Mouse (Mus musculus) c-Kit-positive CD71-positive TER-119-positive erythroid progenitor cells, embryonic 14.5 days (primary cell): ENCODE measurements around the gene Prmt6.

Experiments used
- DNase-seq: peaks from one replicate; pipeline ENCODE4 v3.0.0-alpha.2; 2013; ENCODE audit warnings: low spot score

Prmt6 gene

DNA sequence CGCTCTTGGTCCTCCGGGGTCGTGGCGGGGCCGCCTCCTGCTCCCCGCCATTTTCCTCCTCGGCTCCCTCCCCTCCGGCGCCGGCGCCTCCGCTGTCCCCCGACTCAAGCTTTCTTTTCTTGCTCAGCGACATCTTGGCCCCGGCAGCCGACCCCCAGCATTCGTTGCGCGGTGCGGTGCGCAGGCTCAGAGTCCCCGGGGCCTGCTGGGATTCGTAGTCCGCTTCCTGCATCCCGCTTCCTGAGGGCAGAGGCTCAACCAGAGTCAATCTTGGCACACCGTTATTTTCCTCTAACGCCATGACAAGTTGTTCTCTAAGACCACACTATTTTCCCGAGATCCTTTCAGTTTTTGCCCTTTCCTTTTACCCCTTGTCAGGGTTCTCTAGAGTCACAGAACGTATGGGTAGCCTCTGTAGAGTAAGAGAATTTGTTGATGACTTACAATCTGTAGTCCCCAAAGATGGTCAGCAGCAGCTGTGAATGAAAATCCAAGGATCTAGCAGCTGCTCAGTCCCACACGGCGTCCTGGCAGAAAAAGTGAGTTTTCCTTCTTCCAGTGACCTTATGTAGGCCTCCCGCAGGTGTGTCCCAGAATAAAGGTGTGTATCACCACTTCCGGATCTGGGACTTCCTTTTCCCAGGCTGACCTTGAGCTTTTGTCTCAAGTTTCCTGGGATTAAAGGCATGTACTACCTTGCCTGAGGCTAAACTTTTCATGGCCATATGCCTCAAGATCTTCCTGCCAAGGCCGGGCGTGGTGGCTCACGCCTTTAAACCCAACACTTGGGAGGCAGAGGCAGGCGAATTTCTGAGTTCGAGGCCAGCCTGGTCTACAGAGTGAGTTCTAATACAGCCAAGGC lies at the start of gene Prmt6:
TSS of gene Prmt6 (minus strand) at position 160 of the 862 bp plus-strand sequence.
- DNase-seq = peak; percentile 68

- no peak for DNase-seq
These were observed 39.8 kb upstream of the Prmt6 start for GRCm38 (mm10) chr3:110290485-110291045.

GRCm38 (mm10) chr3:110282651-110283050 lies 31.9 kb upstream of the Prmt6 start:
- DNase-seq = no peak

DNA sequence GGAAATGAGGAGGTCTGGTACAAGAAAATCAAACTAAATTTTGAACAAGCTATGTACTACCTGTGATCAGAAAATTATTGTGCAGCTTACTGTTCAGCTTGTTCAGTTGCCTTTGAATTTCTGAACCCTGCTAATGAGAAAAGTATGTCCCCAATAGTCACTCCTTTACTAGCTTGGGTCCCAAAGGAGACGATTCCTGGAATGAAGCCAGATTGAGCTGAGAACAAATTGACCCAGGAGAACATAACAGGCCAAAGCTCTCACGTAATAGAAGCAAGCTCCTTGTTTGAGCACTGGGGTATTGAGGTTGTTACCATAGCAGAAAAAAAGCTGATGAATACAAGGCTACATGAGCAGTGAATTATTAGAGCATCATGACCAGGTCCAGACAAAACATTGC lies 17.0 kb upstream of the Prmt6 start:
- DNase-seq = no peak

DNA sequence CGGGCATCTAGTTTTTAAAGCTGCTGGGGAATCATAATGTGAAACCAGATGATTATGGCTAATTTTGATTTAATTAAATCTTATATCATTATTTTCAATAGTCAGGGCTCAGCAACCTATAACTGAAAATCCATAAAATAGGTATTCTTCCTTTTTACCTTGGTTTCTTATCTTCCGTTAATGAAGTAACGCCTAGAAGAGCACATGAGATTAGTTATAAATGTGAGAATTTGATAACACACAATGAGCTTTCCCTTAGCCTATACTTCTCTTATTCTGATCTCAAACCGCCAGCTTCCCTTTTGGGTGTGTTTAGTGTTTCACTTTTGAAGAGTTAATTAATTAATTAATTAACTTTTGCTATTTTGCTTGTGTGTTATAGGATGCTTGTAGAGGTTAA lies 2.3 kb upstream of the Prmt6 start:
- no peak for DNase-seq

DNA sequence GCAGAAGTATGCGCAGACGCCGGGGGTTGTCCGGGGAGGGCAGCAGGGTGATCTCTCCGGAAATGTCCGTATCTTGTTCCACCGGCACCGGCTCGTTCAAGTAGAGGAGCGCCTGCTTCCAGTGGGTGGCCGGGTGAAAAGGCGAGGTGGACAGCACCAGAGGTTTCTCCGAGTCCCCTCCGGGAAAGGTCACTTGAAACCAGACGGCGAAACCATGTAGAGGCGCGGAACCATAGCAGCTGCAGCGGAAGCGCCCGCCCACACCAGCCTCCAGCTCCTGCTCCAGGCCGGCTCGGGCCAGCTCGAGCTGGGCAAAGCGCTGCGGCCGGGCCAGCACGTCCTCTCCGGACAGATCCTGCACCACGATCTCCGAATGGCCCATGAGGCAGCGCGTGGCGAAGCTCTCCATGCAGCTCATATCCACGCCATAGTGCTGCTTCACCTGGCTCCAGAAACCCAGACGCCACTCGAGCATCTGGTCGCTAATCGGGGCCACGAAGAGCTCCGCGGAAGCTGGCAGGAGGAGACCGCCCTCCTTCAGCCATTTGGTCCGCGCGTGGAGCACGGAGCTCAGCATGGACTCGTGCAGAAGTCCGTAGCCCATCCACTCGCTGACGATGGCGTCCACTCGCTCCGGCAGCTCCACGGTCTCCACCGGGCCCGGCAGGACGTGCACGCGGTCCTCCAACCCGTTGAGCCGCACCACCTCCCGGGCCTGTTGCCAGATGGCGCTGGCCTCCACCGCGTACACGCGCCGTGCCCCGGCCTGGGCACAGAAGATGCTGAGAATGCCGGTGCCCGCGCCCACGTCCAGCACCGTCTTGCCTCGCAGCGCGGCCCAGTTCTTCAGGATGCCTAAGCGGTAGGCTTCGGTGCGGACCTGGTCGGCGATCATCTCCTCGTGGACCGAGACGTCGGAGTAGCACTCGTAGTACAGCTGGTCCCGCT lies 633 bp downstream of the Prmt6 start:
- DNase-seq = peak; percentile 46

DNA sequence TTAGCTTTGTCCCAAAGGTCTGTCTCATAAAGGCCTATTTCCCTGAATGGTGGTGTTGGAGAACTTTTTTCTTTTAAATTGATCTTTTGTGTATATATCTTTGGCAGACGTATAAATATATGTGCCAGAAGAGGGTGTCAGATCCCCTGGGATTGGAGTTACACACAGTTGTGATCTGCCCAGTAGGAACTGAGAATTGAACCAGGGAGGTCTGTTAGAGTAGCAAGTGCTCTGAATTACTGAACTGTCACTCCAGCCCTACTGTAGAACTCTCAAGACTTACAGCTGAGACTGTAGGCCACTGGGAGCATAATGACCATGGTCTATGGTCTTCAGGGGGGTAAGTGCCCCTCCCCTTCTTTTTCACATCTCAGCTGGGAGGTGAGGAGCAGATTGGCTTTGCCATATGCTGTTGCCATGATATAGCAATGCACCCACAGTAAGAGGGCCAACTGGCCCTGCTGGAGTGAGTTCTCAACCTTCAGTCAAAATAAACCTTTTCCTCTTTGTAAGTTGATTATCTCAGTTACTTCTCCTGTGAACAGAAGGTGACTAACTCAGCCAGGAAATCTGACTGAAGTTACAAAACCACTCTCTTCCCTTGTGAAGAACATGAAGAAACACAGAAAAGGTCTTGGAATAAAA lies 13.9 kb downstream of the Prmt6 start:
- DNase-seq = no peak
